Mouse (Mus musculus): ENCODE measurements around the gene Gm20918. TPM values are rescaled to one million over a fixed set of nuclear protein-coding genes. Genes with fewer than 3 reads are reported as not detected.

The Gm20918 gene
- polyA plus RNA-seq (2012; rRNA removed), result not detected in 2 replicates

GRCm38 (mm10) chrY:5043637-5044036 is at the start of gene Gm20918:
Gene Gm20918, plus strand, starts transcription at chrY:5043937.

Other genes with a start within 250 kb of the Gm20918 start
- gene Gm21820, start 205.5 kb downstream of the Gm20918 start, polyA plus RNA-seq (2012; rRNA removed), result not detected in 2 replicates

All from central nervous system, embryonic 14 days (tissue).